ENCODE assay signal across 11 mouse cellular contexts in the genomic region with DNA sequence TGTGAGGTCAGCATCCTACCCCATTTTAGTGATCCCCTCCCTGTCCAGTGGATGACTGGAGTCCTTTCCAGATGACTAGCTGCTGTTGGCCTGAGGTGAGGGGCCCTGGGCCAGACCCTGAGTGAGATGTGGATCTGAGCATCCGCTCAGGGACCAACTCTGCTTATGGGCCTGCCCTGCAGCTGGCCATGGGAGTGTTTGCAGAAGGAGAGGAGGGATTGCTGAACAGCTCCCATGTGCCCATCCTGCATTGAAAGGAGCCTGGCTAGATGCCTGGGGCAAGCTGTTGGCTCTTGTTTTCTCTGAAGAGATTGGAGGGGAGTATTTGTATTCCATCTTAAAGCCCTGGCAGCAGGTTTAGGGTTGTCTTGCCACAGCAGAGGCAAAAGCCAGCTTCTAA.
DNase-seq lines count a peak whose midpoint lies in the region; ATAC-seq and TF ChIP-seq lines count a peak whose summit lies in the region.
"Had no signal": no experiment of that assay in that cellular context is flagged by ENCODE, and none has a peak within 500 bp of the region (broad histone marks: within the 10 kb centered on the region; RNA-seq: fewer than 3 reads in every experiment).

No protein-coding gene starts in this region.

- H3K4me2 ChIP-seq in lung, embryonic 14.5 days, result no peak overlapping the region
- H3K4me2 ChIP-seq: limb, embryonic 13.5 days had no signal

- no peak overlapping the region for H3K27ac ChIP-seq in lung, embryonic 14.5 days (ENCODE audit: low read depth)
- no peak overlapping the region for H3K27ac ChIP-seq in left cerebral cortex, adult 2 months
- H3K27ac ChIP-seq: layer of hippocampus, adult 2 months; limb, embryonic 13.5 days had no signal

- 79% methylated on average over 1 of the region's 1 CpGs for WGBS in lung, embryonic 14.5 days

- TF ChIP-seq CTCF in lung, embryonic 14.5 days (IDR thresholded peaks at IDR 0.05; ENCODE audit: low read depth), result no peak
- no peak for TF ChIP-seq CTCF in brain, embryonic 14.5 days (IDR thresholded peaks at IDR 0.05; ENCODE audit: borderline replicate concordance, extremely low read depth, insufficient read depth, insufficient read length)
- TF ChIP-seq CTCF in left cerebral cortex, adult 2 months (IDR thresholded peaks at IDR 0.05), result no peak

- peak; percentile 43 to 66 for DNase-seq in cerebellum, postnatal 10 days
- no peak for DNase-seq in cerebellum, adult 9-10 months
- DNase-seq in lung, embryonic 14.5 days, result peak; percentile 42
- DNase-seq in lung, postnatal 25 days (ENCODE audit: low spot score), result no peak
- DNase-seq in brain, embryonic 14.5 days (ENCODE audit: low read depth), result peak; percentile 92
- peak; percentile 49 for DNase-seq in heart, postnatal 25 days (ENCODE audit: low spot score)
- no peak for DNase-seq in thymus, postnatal 0 days (ENCODE audit: low spot score)
- no peak for DNase-seq in left cerebral cortex, adult 2 months (ENCODE audit: extremely low spot score in 1 of 2, low spot score in 2 of 2)

- no peak for TF ChIP-seq POLR2A in brain, embryonic 14.5 days (IDR thresholded peaks at IDR 0.05; ENCODE audit: borderline replicate concordance, extremely low read depth, insufficient read depth, insufficient read length, poor library complexity, severe bottlenecking)

- H3K27me3 ChIP-seq in lung, embryonic 14.5 days (ENCODE audit: insufficient read depth, low read length), result no peaks in the 10 kb centered on the region
- H3K27me3 ChIP-seq: limb, embryonic 13.5 days; megakaryocyte, embryonic 14.5 days had no signal

- no peak overlapping the region for H3K4me3 ChIP-seq in lung, embryonic 14.5 days (ENCODE audit: low read depth, low read length)
- no peak overlapping the region for H3K4me3 ChIP-seq in left cerebral cortex, adult 2 months
- H3K4me3 ChIP-seq: layer of hippocampus, adult 2 months; limb, embryonic 13.5 days; megakaryocyte, embryonic 14.5 days had no signal

- no peaks in the 10 kb centered on the region for H3K36me3 ChIP-seq in lung, embryonic 14.5 days (ENCODE audit: insufficient read depth)
- H3K36me3 ChIP-seq: limb, embryonic 13.5 days had no signal

- H3K9ac ChIP-seq in lung, embryonic 14.5 days, result no peak overlapping the region
- H3K9ac ChIP-seq: limb, embryonic 13.5 days had no signal

- H3K9me3 ChIP-seq in lung, embryonic 14.5 days (ENCODE audit: low read depth, low read length), result no peaks in the 10 kb centered on the region
- H3K9me3 ChIP-seq: limb, embryonic 13.5 days had no signal

- intact Hi-C loops in heart, postnatal 25 days (cut with DNase I), result no loop called here
- intact Hi-C loops in left cerebral cortex, adult 2 months (cut with DNase I), result no loop called here

- H3K4me1 ChIP-seq in lung, embryonic 14.5 days (ENCODE audit: insufficient read depth), result peaks cover 7% of the 10 kb centered on the region; the same call in 1 of the 2 replicates
- H3K4me1 ChIP-seq: megakaryocyte, embryonic 14.5 days had no signal

- ATAC-seq in lung, embryonic 14.5 days (ENCODE audit: insufficient read depth), result no peak

Comparison
In these comparisons a context has a peak if more than half of its experiments do, and no peak if none do; other contexts are left out.
1. DNase-seq: peak in cerebellum, postnatal 10 days (2 of 2), lung, embryonic 14.5 days (single experiment), brain, embryonic 14.5 days (single experiment) and heart, postnatal 25 days (single experiment); none in cerebellum, adult 9-10 months (single experiment), lung, postnatal 25 days (single experiment), thymus, postnatal 0 days (single experiment) and left cerebral cortex, adult 2 months (0 of 2).